Mouse (Mus musculus): ENCODE data around the gene Kat14. TPM values are rescaled to one million over a fixed set of nuclear protein-coding genes. Genes with fewer than 3 reads are reported as not detected.

Kat14 gene
- polyA plus RNA-seq, 1 experiment from 2014 or later, result 36.8 TPM

DNA sequence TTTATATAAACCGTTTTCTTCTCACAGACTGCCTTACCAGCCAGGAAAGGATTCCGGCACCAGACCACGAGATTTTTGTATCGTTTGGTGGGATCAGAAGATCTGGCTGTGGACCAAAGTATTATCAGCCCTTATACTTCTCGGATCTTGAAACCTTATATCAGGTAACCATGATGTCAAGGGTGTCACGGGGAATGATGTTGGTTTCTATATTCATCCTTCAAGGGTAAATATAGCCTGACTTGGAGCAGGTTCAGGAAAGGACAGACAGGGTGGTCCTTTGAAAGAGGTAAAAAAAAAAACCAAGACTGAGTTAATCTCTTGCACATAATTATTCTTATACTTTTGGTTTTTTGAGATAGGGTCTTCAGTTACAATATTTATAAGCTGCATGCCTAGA lies 31.9 kb downstream of the Kat14 start:
- DNase-seq (ENCODE audit: low spot score, missing footprints) (no peak), ATAC-seq (ENCODE audit: low FRiP score) (no peak)
- no peak overlapping the region for H3K27ac ChIP-seq (ENCODE audit: low read depth, low read length)
- no peaks in the 10 kb centered on the region for H3K9me3 ChIP-seq (ENCODE audit: control insufficient read depth, low read length)
- H3K36me3 ChIP-seq (ENCODE audit: control insufficient read depth, insufficient read depth, low read length), result peaks cover 7% of the 10 kb centered on the region; the same call in 1 of the 2 replicates
- no peaks in the 10 kb centered on the region for H3K27me3 ChIP-seq (ENCODE audit: control insufficient read depth, insufficient read depth, low read length)
- no peak overlapping the region for H3K9ac ChIP-seq (ENCODE audit: low read length)
- WGBS, result 95% methylated on average over 6 of the region's 6 CpGs
- no peak overlapping the region for H3K4me3 ChIP-seq (ENCODE audit: low read depth, low read length)
- H3K4me1 ChIP-seq (ENCODE audit: control insufficient read depth, insufficient read depth, low read length), result no peaks in the 10 kb centered on the region
- H3K4me2 ChIP-seq, result no peak overlapping the region

- peaks cover 21% of the 10 kb centered on the region for H3K36me3 ChIP-seq (ENCODE audit: control insufficient read depth, insufficient read depth, low read length)
- H3K4me3 ChIP-seq (ENCODE audit: low read depth, low read length), result no peak overlapping the region
- H3K4me2 ChIP-seq, result no peak overlapping the region
- no peak for ATAC-seq (ENCODE audit: low FRiP score)
- no peaks in the 10 kb centered on the region for H3K27me3 ChIP-seq (ENCODE audit: control insufficient read depth, insufficient read depth, low read length)
- no peaks in the 10 kb centered on the region for H3K9me3 ChIP-seq (ENCODE audit: control insufficient read depth, low read length)
- WGBS, result 94% methylated on average over 4 of the region's 4 CpGs
- no peak overlapping the region for H3K27ac ChIP-seq (ENCODE audit: low read depth, low read length)
- no peak for DNase-seq (ENCODE audit: low spot score, missing footprints)
- no peaks in the 10 kb centered on the region for H3K4me1 ChIP-seq (ENCODE audit: control insufficient read depth, insufficient read depth, low read length)
- no peak overlapping the region for H3K9ac ChIP-seq (ENCODE audit: low read length)
These were observed 40.3 kb downstream of the Kat14 start for GRCm38 (mm10) chr2:144409037-144409436.

GRCm38 (mm10) chr2:144410603-144411002 lies 41.8 kb downstream of the Kat14 start:
- Histone ChIP-seq H3K27ac (ENCODE audit: low read depth, low read length) (no peak overlapping the region), H3K9ac (ENCODE audit: low read length) (no peak overlapping the region), H3K27me3 (ENCODE audit: control insufficient read depth, insufficient read depth, low read length) (no peaks in the 10 kb centered on the region), H3K9me3 (ENCODE audit: control insufficient read depth, low read length) (no peaks in the 10 kb centered on the region), H3K36me3 (ENCODE audit: control insufficient read depth, insufficient read depth, low read length) (peaks cover 21% of the 10 kb centered on the region), H3K4me3 (ENCODE audit: low read depth, low read length) (no peak overlapping the region), H3K4me1 (ENCODE audit: control insufficient read depth, insufficient read depth, low read length) (no peaks in the 10 kb centered on the region), H3K4me2 (no peak overlapping the region)
- ATAC-seq (ENCODE audit: low FRiP score) (no peak), DNase-seq (ENCODE audit: low spot score, missing footprints) (no peak)
- 93% methylated on average over 3 of the region's 3 CpGs for WGBS

GRCm38 (mm10) chr2:144414646-144415045 lies 45.9 kb downstream of the Kat14 start:
- Histone ChIP-seq H3K4me3 (ENCODE audit: low read depth, low read length) (no peak overlapping the region), H3K27ac (ENCODE audit: low read depth, low read length) (no peak overlapping the region), H3K36me3 (ENCODE audit: control insufficient read depth, insufficient read depth, low read length) (peaks cover 2% of the 10 kb centered on the region; the same call in 1 of the 2 replicates), H3K9me3 (ENCODE audit: control insufficient read depth, low read length) (no peaks in the 10 kb centered on the region), H3K4me2 (no peak overlapping the region), H3K9ac (ENCODE audit: low read length) (no peak overlapping the region), H3K27me3 (ENCODE audit: control insufficient read depth, insufficient read depth, low read length) (no peaks in the 10 kb centered on the region), H3K4me1 (ENCODE audit: control insufficient read depth, insufficient read depth, low read length) (no peaks in the 10 kb centered on the region)
- WGBS, result 92% methylated on average over 1 of the region's 1 CpGs
- DNase-seq (ENCODE audit: low spot score, missing footprints), result no peak
- no peak for ATAC-seq (ENCODE audit: low FRiP score)

- Histone ChIP-seq H3K36me3 (ENCODE audit: control insufficient read depth, insufficient read depth, low read length) (no peaks in the 10 kb centered on the region), H3K27me3 (ENCODE audit: control insufficient read depth, insufficient read depth, low read length) (no peaks in the 10 kb centered on the region), H3K9ac (ENCODE audit: low read length) (no peak overlapping the region), H3K4me2 (no peak overlapping the region), H3K4me3 (ENCODE audit: low read depth, low read length) (no peak overlapping the region), H3K9me3 (ENCODE audit: control insufficient read depth, low read length) (no peaks in the 10 kb centered on the region), H3K4me1 (ENCODE audit: control insufficient read depth, insufficient read depth, low read length) (no peaks in the 10 kb centered on the region), H3K27ac (ENCODE audit: low read depth, low read length) (no peak overlapping the region)
- ATAC-seq (ENCODE audit: low FRiP score) (no peak), DNase-seq (ENCODE audit: low spot score, missing footprints) (no peak)
- 47% methylated on average over 8 of the region's 8 CpGs for WGBS
These were observed 48.1 kb downstream of the Kat14 start for GRCm38 (mm10) chr2:144416859-144417258.

DNA sequence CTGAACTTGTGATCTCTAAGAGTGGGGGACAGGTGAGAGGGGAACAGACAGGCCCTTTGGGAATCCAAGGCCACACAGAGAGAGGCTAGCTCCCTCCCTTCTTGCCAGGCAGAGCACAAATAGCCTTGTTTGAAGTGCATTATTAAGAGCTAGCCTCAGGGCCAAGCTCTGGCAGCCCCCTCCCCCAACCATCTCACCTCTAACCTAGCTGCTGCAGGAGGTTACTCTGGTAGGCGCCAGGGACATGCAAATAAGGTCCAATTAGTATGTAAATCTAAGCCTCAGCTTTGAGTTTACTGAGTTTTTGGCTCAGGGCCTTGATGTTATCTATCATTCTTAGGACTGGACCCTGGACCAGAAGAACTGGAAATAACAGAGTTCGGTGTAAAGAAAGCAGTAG lies 49.3 kb downstream of the Kat14 start:
- no peak overlapping the region for H3K4me2 ChIP-seq
- H3K27me3 ChIP-seq (ENCODE audit: control insufficient read depth, insufficient read depth, low read length), result no peaks in the 10 kb centered on the region
- DNase-seq (ENCODE audit: low spot score, missing footprints) (no peak), ATAC-seq (ENCODE audit: low FRiP score) (no peak)
- H3K4me3 ChIP-seq (ENCODE audit: low read depth, low read length), result no peak overlapping the region
- no peak overlapping the region for H3K9ac ChIP-seq (ENCODE audit: low read length)
- no peaks in the 10 kb centered on the region for H3K36me3 ChIP-seq (ENCODE audit: control insufficient read depth, insufficient read depth, low read length)
- no peaks in the 10 kb centered on the region for H3K4me1 ChIP-seq (ENCODE audit: control insufficient read depth, insufficient read depth, low read length)
- 26% methylated on average over 2 of the region's 2 CpGs for WGBS
- no peaks in the 10 kb centered on the region for H3K9me3 ChIP-seq (ENCODE audit: control insufficient read depth, low read length)
- no peak overlapping the region for H3K27ac ChIP-seq (ENCODE audit: low read depth, low read length)

GRCm38 (mm10) chr2:144422094-144422675 lies 53.4 kb downstream of the Kat14 start:
- H3K4me2 ChIP-seq, result no peak overlapping the region
- ATAC-seq (ENCODE audit: low FRiP score) (no peak), DNase-seq (ENCODE audit: low spot score, missing footprints) (no peak)
- H3K4me1 ChIP-seq (ENCODE audit: control insufficient read depth, insufficient read depth, low read length), result no peaks in the 10 kb centered on the region
- H3K36me3 ChIP-seq (ENCODE audit: control insufficient read depth, insufficient read depth, low read length), result no peaks in the 10 kb centered on the region
- no peak overlapping the region for H3K27ac ChIP-seq (ENCODE audit: low read depth, low read length)
- no peak overlapping the region for H3K4me3 ChIP-seq (ENCODE audit: low read depth, low read length)
- no peaks in the 10 kb centered on the region for H3K9me3 ChIP-seq (ENCODE audit: control insufficient read depth, low read length)
- no peaks in the 10 kb centered on the region for H3K27me3 ChIP-seq (ENCODE audit: control insufficient read depth, insufficient read depth, low read length)
- 91% methylated on average over 10 of the region's 10 CpGs for WGBS
- H3K9ac ChIP-seq (ENCODE audit: low read length), result no peak overlapping the region

DNA sequence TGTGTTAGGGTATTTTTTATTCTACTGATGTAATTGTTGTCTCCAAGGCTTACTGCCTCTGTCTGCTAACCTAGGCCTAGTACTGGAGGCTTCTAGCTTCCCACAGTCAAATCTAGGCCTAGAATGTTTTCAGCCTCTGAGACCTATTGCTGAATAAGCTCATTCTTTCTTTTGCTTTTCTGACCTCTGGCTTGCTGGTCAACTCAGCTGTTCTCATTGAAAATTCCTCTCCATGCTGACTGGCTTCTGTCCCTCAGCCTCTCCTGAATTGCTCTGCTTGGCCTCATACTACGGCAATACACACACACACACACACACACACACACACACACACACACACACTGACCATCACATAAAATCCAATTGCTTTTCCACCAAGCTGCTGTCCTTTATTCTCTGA lies 57.0 kb downstream of the Kat14 start:
- ATAC-seq (ENCODE audit: low FRiP score) (no peak), DNase-seq (ENCODE audit: low spot score, missing footprints) (no peak)
- WGBS, result 80% methylated on average over 1 of the region's 1 CpGs
- no peak overlapping the region for H3K9ac ChIP-seq (ENCODE audit: low read length)
- no peak overlapping the region for H3K4me2 ChIP-seq
- H3K27ac ChIP-seq (ENCODE audit: low read depth, low read length), result no peak overlapping the region
- H3K27me3 ChIP-seq (ENCODE audit: control insufficient read depth, insufficient read depth, low read length), result no peaks in the 10 kb centered on the region
- H3K4me3 ChIP-seq (ENCODE audit: low read depth, low read length), result no peak overlapping the region
- no peaks in the 10 kb centered on the region for H3K9me3 ChIP-seq (ENCODE audit: control insufficient read depth, low read length)
- no peaks in the 10 kb centered on the region for H3K36me3 ChIP-seq (ENCODE audit: control insufficient read depth, insufficient read depth, low read length)
- no peaks in the 10 kb centered on the region for H3K4me1 ChIP-seq (ENCODE audit: control insufficient read depth, insufficient read depth, low read length)

GRCm38 (mm10) chr2:144427852-144428251 lies 59.1 kb downstream of the Kat14 start:
- no peak for ATAC-seq (ENCODE audit: low FRiP score)

More at GRCm38 (mm10) chr2:144427852-144428251, 59.1 kb downstream of the Kat14 start:
- no peaks in the 10 kb centered on the region for H3K4me1 ChIP-seq (ENCODE audit: control insufficient read depth, insufficient read depth, low read length)
- H3K4me3 ChIP-seq (ENCODE audit: low read depth, low read length), result no peak overlapping the region
- no peak overlapping the region for H3K4me2 ChIP-seq
- no peaks in the 10 kb centered on the region for H3K27me3 ChIP-seq (ENCODE audit: control insufficient read depth, insufficient read depth, low read length)
- 89% methylated on average over 5 of the region's 5 CpGs for WGBS
- DNase-seq (ENCODE audit: low spot score, missing footprints), result no peak
- H3K36me3 ChIP-seq (ENCODE audit: control insufficient read depth, insufficient read depth, low read length), result no peaks in the 10 kb centered on the region
- no peaks in the 10 kb centered on the region for H3K9me3 ChIP-seq (ENCODE audit: control insufficient read depth, low read length)
- H3K27ac ChIP-seq (ENCODE audit: low read depth, low read length), result no peak overlapping the region
- no peak overlapping the region for H3K9ac ChIP-seq (ENCODE audit: low read length)
